Mouse (Mus musculus): ENCODE measurements around the gene Nudt15.

GRCm38 (mm10) chr14:73478321-73478720, 69.7 kb downstream of the Nudt15 start:
- TF ChIP-seq CTCF (IDR thresholded peaks at IDR 0.05; ENCODE audit: low read depth) (no peak), EP300 (IDR thresholded peaks at IDR 0.05; ENCODE audit: low read depth) (no peak)

Measured in liver, embryonic 14.5 days (tissue).